Mouse (Mus musculus): ENCODE measurements around the gene Trmt1. TPM values are rescaled to one million over a fixed set of nuclear protein-coding genes. Genes with fewer than 3 reads are reported as not detected.

Trmt1 gene
- polyA plus RNA-seq, 1 experiment from 2014 or later = 59.9 TPM

DNA sequence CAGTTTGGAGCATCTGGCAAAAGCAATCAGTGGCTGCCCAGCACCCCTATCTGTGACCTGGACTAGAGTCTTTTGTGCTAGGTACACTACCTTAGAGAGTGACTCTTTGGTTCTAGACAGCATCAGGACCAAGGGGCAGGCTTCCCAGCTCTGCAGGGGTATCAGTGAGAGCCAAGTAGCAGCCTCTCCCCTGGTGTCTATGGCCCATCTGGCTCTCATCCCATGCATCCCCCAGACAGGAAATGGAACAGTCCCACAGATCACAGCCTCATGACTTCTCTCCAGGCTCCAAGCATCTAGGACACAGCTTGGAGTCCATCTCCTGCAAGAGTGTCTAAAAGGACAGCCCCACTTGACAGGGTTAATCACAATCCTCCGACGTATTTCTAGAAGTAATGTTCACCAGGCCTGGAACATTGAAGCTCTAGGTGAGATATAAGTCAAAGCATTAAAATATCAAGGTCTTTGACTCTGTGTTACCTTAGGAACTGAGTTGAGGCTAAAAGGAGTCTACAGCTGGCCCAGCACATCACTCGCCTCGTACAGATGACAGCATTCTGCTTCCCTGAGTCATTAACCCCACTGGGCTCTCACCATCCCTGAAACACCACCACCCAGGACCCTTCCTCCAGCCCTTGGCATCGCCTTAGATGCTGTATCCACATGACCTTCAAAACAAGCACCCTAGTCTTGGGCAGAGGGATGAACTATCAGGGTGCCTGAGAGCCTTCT lies 33.0 kb downstream of the Trmt1 start:
- H3K36me3 ChIP-seq = no peaks in the 10 kb centered on the region
- no peak overlapping the region for H3K4me2 ChIP-seq (replicated peaks)
- H3K9ac ChIP-seq = no peak overlapping the region
- peaks cover 36% of the 10 kb centered on the region for H3K27me3 ChIP-seq (replicated peaks)
- 66% methylated on average over 5 of the region's 5 CpGs for WGBS
- no peak for ATAC-seq
- no peak overlapping the region for H3K27ac ChIP-seq
- no peak overlapping the region for H3K4me3 ChIP-seq (replicated peaks)
- H3K4me1 ChIP-seq (replicated peaks) = peaks cover 29% of the 10 kb centered on the region
- H3K9me3 ChIP-seq = no peaks in the 10 kb centered on the region

DNA sequence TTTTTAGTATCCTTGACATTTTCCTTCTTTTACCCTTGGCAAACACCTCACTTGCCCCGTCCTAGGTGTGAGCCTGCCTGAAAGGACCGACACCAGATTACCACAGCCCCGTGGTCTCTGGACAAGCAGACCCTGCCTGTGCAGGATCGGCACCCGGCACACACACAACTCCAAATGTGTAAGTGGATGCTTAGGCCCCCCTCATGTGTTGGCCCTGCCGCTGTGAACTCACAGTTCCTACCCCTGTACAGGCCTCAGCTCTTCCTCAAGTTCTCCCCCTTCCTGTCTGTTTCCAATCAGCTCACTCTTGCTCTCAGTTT lies 36.4 kb downstream of the Trmt1 start:
- H3K9me3 ChIP-seq = no peaks in the 10 kb centered on the region
- no peak for ATAC-seq
- 0 out of 2 replicates have a peak overlapping the region, but pooled peaks have one; percentile 10 for H3K4me3 ChIP-seq (replicated peaks)
- WGBS = 52% methylated on average over 6 of the region's 6 CpGs
- H3K27ac ChIP-seq = peak overlapping the region; percentile 93
- peak overlapping the region; percentile 44 for H3K4me2 ChIP-seq (replicated peaks)
- H3K27me3 ChIP-seq (replicated peaks) = peaks cover 11% of the 10 kb centered on the region; the same call in 1 of the 2 replicates
- H3K36me3 ChIP-seq = no peaks in the 10 kb centered on the region
- 0 out of 2 replicates have a peak overlapping the region, but pooled peaks have one; percentile 31 for H3K9ac ChIP-seq
- peaks cover 35% of the 10 kb centered on the region for H3K4me1 ChIP-seq (replicated peaks)

DNA sequence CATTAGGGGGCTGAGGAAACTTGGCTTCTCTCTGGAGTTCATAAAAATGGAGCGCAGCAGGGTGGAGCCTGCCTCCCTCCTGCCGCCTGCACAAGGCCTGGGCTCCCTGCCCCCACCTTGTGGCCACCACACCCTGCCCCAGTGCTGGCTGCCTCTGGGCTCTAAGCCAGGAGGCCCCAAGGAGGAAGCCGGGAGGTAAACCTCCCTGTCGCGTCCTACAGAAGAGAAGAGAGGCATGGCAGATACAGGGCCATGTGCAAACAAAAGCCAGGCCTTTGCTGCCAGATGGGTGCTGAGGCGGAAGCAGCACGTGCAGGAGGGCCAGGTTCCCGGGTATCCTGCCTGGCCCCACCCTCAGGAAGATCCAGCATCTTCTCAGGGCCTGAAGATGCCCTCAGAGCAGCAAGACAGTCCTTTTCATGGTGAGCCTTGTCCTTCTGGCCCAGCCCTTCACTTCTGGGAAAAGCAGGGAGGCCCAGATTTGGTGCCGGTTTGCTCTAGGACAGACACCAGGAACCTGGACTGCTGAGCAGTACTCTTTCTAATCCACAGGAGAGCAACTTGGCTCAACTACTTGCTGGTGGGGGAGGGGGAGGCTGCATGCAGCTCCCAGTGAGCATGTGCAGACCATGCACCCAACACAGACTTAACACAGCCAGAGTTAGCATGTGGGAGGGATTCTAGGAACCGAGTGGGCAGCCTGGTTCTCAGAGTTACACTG lies 36.9 kb downstream of the Trmt1 start, which contains the start of gene G430095P16Rik:
Gene G430095P16Rik (plus strand): TSS at position 158 of the 721 bp plus-strand sequence.
- peak within 1 kb of the TSS; percentile 31 for H3K9ac ChIP-seq
- 6% methylated on average over 10 of the region's 10 CpGs for WGBS
- H3K4me1 ChIP-seq (replicated peaks) = peaks cover 35% of the 10 kb centered on the region
- peak within 1 kb of the TSS; percentile 44 for H3K4me2 ChIP-seq (replicated peaks)
- peaks cover 7% of the 10 kb centered on the region; the same call in 1 of the 2 replicates for H3K27me3 ChIP-seq (replicated peaks)
- H3K4me3 ChIP-seq (replicated peaks) = 0 out of 2 replicates have a peak within 1 kb of the TSS, but pooled peaks have one; percentile 10
- peak; percentile 94 for ATAC-seq
- peak within 1 kb of the TSS; percentile 93 for H3K27ac ChIP-seq
- H3K9me3 ChIP-seq = no peaks in the 10 kb centered on the region
- H3K36me3 ChIP-seq = no peaks in the 10 kb centered on the region

DNA sequence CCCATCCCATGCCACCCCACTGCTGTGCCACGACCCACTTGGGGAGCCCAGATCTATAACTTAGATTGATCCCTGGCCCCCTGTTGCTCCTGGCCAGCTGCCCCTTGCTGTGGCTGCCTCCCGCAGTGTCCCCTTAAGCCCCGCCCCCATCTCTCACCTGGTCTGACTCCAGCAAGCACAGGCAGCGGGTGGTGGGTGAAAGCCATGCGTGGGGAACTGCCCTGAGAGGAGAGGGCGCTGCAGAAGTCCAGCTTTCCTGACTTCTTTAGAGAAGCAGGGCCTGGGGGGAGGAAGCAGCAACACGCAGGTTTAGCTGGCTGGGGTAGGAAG lies 37.4 kb downstream of the Trmt1 start:
- Histone ChIP-seq H3K9ac (peak overlapping the region; percentile 31), H3K9me3 (no peaks in the 10 kb centered on the region), H3K27me3 (replicated peaks) (peaks cover 6% of the 10 kb centered on the region; the same call in 1 of the 2 replicates), H3K4me2 (replicated peaks) (peak overlapping the region; percentile 44), H3K4me3 (replicated peaks) (0 out of 2 replicates have a peak overlapping the region, but pooled peaks have one; percentile 3), H3K27ac (peak overlapping the region; percentile 93), H3K4me1 (replicated peaks) (peaks cover 35% of the 10 kb centered on the region), H3K36me3 (no peaks in the 10 kb centered on the region)
- WGBS = 38% methylated on average over 7 of the region's 7 CpGs
- no peak; the same call in none of the 2 replicates for ATAC-seq

DNA sequence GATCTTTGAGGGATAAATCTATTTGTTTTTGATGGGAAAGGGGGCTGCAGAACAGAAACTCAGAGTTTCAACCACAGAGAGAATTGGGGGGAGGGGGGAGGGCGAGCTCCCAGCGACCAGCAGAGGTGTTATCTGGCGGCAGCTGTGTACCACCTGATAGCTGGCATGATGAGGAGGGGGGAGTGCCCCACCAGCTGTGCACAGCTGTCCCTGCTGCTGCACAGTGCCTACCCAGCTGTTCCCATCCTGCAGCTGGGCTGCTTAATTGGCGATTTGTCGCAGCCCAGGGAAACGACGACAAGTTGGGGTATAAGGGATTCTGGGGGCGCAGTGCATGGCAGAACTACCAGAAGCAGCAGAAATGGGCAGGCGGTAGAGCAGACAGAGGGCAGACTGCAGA lies 38.6 kb downstream of the Trmt1 start:
- 50% methylated on average over 9 of the region's 9 CpGs for WGBS
- H3K4me2 ChIP-seq (replicated peaks) = no peak overlapping the region
- H3K9ac ChIP-seq = no peak overlapping the region
- H3K27ac ChIP-seq = no peak overlapping the region
- no peak overlapping the region for H3K4me3 ChIP-seq (replicated peaks)
- H3K27me3 ChIP-seq (replicated peaks) = peaks cover 6% of the 10 kb centered on the region; the same call in 1 of the 2 replicates
- ATAC-seq = no peak
- no peaks in the 10 kb centered on the region for H3K9me3 ChIP-seq
- H3K36me3 ChIP-seq = no peaks in the 10 kb centered on the region
- H3K4me1 ChIP-seq (replicated peaks) = peaks cover 35% of the 10 kb centered on the region

DNA sequence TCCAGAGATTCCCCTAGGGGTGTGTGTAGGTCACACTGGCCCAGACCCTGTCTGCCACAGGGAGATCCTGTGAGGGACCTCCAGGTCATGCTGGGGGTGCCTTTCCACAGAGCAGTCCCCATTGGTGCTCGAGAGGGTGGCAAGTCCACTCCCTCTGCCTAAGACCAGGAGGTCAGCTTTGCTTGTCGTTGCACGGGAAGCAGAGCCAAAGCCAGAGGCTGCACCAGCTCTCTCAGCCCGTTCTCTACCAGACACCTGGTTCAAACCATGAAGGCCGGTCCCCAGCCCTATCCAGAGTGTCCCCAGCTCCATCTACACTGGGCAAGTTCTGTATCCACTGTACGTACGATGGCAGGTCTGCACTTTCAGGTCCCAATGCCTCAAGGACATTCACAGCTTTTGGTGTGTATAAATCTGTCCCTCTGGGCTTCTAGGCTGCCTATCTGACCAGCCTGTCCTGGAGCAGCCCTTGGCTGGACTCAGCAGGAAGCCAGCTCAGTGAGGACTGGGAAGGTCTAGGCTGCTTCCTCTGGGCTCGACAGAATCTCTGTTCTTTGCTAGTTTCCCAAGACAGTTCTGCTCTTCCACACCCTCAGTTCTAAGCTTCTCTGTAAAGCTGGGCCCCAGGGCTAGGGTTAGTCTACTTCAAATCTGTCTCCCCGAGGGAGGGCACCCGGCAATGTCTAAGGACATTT lies 39.3 kb downstream of the Trmt1 start:
- Histone ChIP-seq H3K4me2 (replicated peaks) (no peak overlapping the region), H3K4me1 (replicated peaks) (peaks cover 39% of the 10 kb centered on the region), H3K27me3 (replicated peaks) (peaks cover 4% of the 10 kb centered on the region; the same call in 1 of the 2 replicates), H3K36me3 (no peaks in the 10 kb centered on the region), H3K4me3 (replicated peaks) (no peak overlapping the region), H3K9me3 (no peaks in the 10 kb centered on the region), H3K27ac (0 out of 2 replicates have a peak overlapping the region, but pooled peaks have one; percentile 1), H3K9ac (no peak overlapping the region)
- WGBS = 60% methylated on average over 10 of the region's 10 CpGs
- ATAC-seq = no peak

DNA sequence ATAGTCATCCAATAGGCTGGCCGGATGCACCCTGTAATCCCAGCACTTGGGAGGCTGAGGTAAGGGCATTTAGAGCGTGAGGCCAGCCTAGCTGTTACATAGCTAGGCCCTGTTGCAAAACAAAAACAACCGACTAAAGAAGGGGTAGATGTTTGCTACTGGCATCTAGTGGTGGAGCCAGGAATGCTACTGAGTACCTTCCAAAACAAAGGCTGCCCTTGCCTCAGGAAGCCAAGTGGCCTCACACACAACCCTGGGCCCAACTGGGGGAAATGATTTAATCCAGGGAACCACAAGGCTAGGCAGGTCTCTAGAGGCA lies 39.8 kb downstream of the Trmt1 start:
- 44% methylated on average over 3 of the region's 3 CpGs for WGBS
- Histone ChIP-seq H3K36me3 (no peaks in the 10 kb centered on the region), H3K9ac (no peak overlapping the region), H3K27ac (0 out of 2 replicates have a peak overlapping the region, but pooled peaks have one; percentile 1), H3K4me3 (replicated peaks) (no peak overlapping the region), H3K4me2 (replicated peaks) (no peak overlapping the region), H3K27me3 (replicated peaks) (no peaks in the 10 kb centered on the region), H3K9me3 (no peaks in the 10 kb centered on the region), H3K4me1 (replicated peaks) (peaks cover 44% of the 10 kb centered on the region)
- no peak for ATAC-seq

DNA sequence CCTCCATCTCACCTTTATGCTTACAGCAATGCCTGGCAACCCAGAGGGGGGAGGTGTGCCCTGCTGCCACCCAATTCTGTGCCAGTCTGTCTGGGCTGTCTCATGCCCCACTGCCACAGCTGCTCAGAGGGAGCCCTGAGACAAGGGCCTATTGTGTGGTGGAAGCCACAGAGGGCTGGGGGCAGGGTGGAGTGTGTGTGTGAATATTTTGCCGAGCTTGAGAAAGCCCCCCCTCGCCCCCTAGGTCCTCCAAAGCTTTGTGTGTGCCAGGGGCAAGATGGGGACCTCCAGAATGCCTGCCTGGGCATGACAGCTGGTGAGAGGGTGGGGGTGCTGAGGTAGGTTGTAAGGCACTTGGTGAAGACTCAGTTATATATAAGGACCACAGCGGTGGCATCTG lies 42.4 kb downstream of the Trmt1 start:
- no peak overlapping the region for H3K4me3 ChIP-seq (replicated peaks)
- no peak overlapping the region for H3K27ac ChIP-seq
- WGBS = 76% methylated on average over 3 of the region's 3 CpGs
- H3K4me1 ChIP-seq (replicated peaks) = peaks cover 54% of the 10 kb centered on the region
- ATAC-seq = no peak
- H3K4me2 ChIP-seq (replicated peaks) = no peak overlapping the region
- no peak overlapping the region for H3K9ac ChIP-seq
- H3K27me3 ChIP-seq (replicated peaks) = no peaks in the 10 kb centered on the region
- no peaks in the 10 kb centered on the region for H3K9me3 ChIP-seq
- no peaks in the 10 kb centered on the region for H3K36me3 ChIP-seq

DNA sequence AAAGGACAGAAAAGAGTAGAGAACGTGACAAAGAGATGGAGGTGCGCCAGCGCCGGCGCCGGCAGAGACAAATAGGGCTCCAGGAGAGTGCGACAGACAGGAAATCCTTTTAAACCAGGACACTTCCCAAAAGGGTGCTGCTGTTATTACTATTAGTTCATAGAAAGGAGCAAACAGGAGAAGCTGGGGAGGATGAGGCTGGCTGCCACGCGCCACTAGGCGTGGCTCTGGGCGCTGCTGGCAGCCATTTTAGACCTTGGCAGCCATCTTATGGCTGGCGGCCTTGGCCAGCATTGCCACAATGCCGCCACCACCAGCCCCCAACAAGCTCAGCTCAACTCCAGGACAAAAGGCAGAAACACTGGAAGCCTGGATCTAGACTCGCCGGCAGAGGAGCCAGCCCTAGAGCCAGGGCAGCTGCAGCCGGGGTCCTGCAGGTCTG lies 43.8 kb downstream of the Trmt1 start:
- H3K36me3 ChIP-seq = no peaks in the 10 kb centered on the region
- peaks cover 42% of the 10 kb centered on the region for H3K4me1 ChIP-seq (replicated peaks)
- no peak overlapping the region for H3K9ac ChIP-seq
- 89% methylated on average over 16 of the region's 16 CpGs for WGBS
- H3K4me2 ChIP-seq (replicated peaks) = no peak overlapping the region
- ATAC-seq = no peak
- 0 out of 2 replicates have a peak overlapping the region, but pooled peaks have one; percentile 41 for H3K27ac ChIP-seq
- 0 out of 2 replicates have a peak, but pooled peaks cover 4% of the 10 kb centered on the region for H3K27me3 ChIP-seq (replicated peaks)
- no peaks in the 10 kb centered on the region for H3K9me3 ChIP-seq
- H3K4me3 ChIP-seq (replicated peaks) = no peak overlapping the region

DNA sequence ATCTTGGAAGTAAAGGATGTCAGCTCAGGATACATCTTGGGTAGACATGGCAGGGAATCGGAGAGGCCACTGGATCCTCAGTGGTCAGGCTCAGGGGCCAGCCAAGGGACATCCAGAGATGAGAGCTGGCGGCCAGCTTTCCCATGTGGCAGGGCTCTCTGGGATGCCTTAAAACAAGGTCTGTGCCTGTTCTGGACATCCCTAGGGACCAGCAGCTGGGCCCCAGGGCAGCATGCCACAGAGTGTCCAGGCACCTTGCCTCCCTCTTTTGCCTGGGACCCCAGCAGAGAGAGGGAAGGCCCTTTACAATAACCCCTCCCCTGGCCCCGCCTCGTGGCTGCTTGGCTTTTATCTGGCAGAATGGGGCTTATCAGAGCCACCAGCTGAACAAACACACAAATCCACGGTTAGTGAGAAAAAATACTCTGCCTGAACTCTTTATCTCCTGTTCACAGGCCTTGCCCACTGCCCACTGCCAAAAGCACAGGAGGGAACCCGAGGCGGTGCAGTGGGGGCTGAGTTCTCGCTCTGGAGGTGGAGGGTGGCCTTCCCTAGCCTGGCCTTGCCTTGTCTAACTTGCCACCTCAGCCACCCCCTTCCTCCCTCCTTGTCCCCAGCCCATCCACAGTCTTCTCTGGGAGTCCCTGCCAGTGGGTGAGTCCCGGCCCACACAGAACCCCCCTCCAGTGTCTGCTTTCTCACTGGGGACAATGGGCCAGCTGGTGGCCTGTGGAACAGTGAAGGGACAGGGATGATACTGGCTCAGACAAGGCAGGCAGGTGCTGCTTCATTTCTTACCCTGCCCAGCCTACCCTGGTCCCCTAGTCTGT lies 44.6 kb downstream of the Trmt1 start:
- H3K4me2 ChIP-seq (replicated peaks) = peak overlapping the region; percentile 26
- peak overlapping the region; percentile 54; the same call in 1 of the 2 replicates for H3K27ac ChIP-seq
- no peak overlapping the region for H3K4me3 ChIP-seq (replicated peaks)
- no peaks in the 10 kb centered on the region for H3K9me3 ChIP-seq
- WGBS = 41% methylated on average over 9 of the region's 9 CpGs
- no peaks in the 10 kb centered on the region for H3K36me3 ChIP-seq
- ATAC-seq = peak; percentile 77
- H3K27me3 ChIP-seq (replicated peaks) = peaks cover 4% of the 10 kb centered on the region; the same call in 1 of the 2 replicates
- peaks cover 38% of the 10 kb centered on the region for H3K4me1 ChIP-seq (replicated peaks)
- 0 out of 2 replicates have a peak overlapping the region, but pooled peaks have one; percentile 17 for H3K9ac ChIP-seq

DNA sequence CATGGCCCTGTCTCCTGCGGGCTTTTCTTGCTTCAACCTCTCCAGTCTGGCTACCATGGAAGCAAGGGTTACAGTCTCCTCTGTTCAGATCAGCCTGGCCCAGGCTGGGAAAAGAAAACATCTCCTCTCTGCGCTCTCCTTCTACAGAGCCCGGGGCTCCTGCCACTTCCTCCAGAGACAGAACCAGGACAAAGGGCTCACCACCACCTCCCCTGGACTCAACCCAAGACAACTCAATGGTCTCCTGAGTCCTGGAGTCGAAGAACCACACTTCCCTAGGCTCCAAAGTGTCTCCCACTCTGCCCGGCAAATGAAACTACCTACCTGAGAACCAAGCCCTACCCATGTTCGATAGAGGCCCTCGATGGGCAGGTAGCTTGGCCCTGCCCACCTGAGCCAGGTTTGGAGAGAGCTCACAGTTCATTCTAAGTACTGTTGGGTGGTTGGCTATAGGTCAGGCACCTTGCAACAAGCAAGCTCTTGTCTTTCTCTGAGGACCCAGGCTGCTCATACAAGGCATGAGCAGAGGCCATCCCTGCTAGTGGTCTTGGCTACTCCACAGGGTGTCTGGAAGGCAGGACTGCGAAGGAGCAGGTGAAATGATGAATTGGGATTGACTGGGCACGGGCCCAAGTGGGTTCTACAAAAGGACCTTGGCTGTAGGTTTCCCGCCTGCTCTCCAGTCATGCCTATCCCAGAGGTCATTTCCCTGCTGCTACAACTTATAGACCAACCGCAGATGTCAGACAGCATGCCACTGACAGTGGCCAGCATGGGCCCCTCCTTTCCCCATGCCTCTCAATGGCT lies 45.5 kb downstream of the Trmt1 start:
- ATAC-seq = 0 out of 2 replicates have a peak, but pooled peaks have one; percentile 7
- Histone ChIP-seq H3K36me3 (no peaks in the 10 kb centered on the region), H3K9ac (no peak overlapping the region), H3K27me3 (replicated peaks) (peaks cover 7% of the 10 kb centered on the region; the same call in 1 of the 2 replicates), H3K9me3 (no peaks in the 10 kb centered on the region), H3K27ac (peak overlapping the region; percentile 54; the same call in 1 of the 2 replicates), H3K4me2 (replicated peaks) (no peak overlapping the region), H3K4me1 (replicated peaks) (peaks cover 37% of the 10 kb centered on the region), H3K4me3 (replicated peaks) (no peak overlapping the region)
- 64% methylated on average over 11 of the region's 11 CpGs for WGBS

Data from intestine, embryonic 15.5 days (tissue).